Mouse (Mus musculus) midbrain, embryonic 11.5 days (tissue): ENCODE results near the gene Sfxn5. TPM values are rescaled to one million over a fixed set of nuclear protein-coding genes. Genes with fewer than 3 reads are reported as not detected.
A peak's percentile ranks its signal among the peaks of the same experiment; 100 is the strongest.

ENCODE experiments used
- ATAC-seq: fragments of 200-750 bp; cut with Nextera tagmentation; 2 replicates; pipeline ENCODE4 v1.8.0; 2017; ENCODE audit warnings: moderate TSS enrichment, moderate library complexity; ENCODE audit not compliant: low FRiP score
- DNase-seq: peaks from one replicate; pipeline ENCODE4 v3.0.0; 2015; ENCODE audit warnings: low spot score; ENCODE audit errors: missing footprints
- H3K27ac ChIP-seq: fragments of 300-500 bp; sonication (generic); 2 replicates; pipeline ENCODE4 v1.5.1; 2014; ENCODE audit warnings: low read depth, low read length
- H3K27me3 ChIP-seq: fragments of 300-500 bp; sonication (generic); 2 replicates; pipeline ENCODE4 v1.6.1; 2014; ENCODE audit warnings: mild to moderate bottlenecking, low read length, moderate library complexity, mixed read lengths; ENCODE audit not compliant: control insufficient read depth, insufficient read depth
- H3K36me3 ChIP-seq: fragments of 300-500 bp; sonication (generic); 2 replicates; pipeline ENCODE4 v1.6.1; 2014; ENCODE audit warnings: mild to moderate bottlenecking, low read length, moderate library complexity, mixed read lengths; ENCODE audit not compliant: control insufficient read depth, insufficient read depth
- H3K4me1 ChIP-seq: fragments of 300-500 bp; sonication (generic); 2 replicates; pipeline ENCODE4 v1.6.1; 2014; ENCODE audit warnings: low read length; ENCODE audit not compliant: control insufficient read depth, insufficient read depth
- H3K4me2 ChIP-seq: fragments of 300-500 bp; sonication (generic); 2 replicates; pipeline ENCODE4 v1.6.1; 2014; ENCODE audit warnings: mild to moderate bottlenecking, moderate library complexity
- H3K4me3 ChIP-seq: fragments of 300-500 bp; sonication (generic); 2 replicates; pipeline ENCODE4 v1.5.1; 2014; ENCODE audit warnings: low read depth, low read length
- H3K9ac ChIP-seq: fragments of 300-500 bp; sonication (generic); 2 replicates; pipeline ENCODE4 v1.6.1; 2014; ENCODE audit warnings: low read length
- H3K9me3 ChIP-seq: fragments of 300-500 bp; sonication (generic); 2 replicates; pipeline ENCODE4 v1.6.1; 2016; ENCODE audit warnings: low read length; ENCODE audit not compliant: control insufficient read depth
- WGBS: fragments of 180-500 bp; shearing (Covaris S2); extraction: QIAGEN DNeasy Blood & Tissue Kit; methylation state at CpG from one replicate; pipeline ENCODE4 v1.1.7; 2014; 5-methylcytosine and 5-hydroxymethylcytosine counted together
- polyA plus RNA-seq: library from polyadenylated mRNA; unstranded; fragments of >200 nt; fragmentation: Nextera tagmentation; extraction: Ambion mirVana; gene quantifications from 2 replicates; pipeline ENCODE4 v1.2.1, GENCODE M21; 2014

Sfxn5 gene
- polyA plus RNA-seq, 1 experiment from 2014 or later: 6.2 TPM

DNA sequence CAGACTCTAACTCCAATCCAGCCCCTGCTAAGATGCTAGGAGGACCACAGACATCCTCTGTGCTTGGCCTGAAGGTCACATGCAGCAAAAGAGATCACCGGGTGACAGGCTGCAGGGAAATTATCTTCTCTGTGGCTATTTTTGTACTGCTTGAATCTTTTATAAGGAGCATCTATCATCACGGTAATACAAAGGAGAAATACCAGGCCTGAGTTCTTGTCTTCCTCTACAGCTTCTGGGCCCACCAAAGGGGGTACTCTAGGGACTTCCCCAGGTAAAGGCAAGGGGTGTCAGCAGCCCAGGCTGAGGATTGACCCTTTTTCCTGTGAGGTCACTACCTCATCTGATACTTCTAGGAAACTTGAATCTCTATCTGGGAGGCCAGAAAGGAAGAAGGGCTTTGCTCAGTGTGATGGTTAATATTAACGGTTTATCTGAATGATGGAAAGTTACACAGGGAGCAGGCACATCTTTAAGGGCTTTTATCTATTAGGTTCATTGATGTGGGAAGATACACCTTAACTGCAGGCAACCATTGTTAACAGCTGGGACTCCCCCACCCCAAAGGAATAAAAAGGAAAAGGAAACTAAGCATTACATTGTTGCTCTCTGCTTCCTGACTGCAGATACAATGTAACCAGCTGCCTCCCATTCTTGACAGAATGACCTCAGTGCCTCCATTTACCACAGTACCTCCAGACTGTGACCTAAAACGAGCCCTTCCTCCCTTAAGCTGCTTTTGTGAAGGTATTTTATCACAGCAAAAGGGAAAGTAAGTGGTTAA lies 23.7 kb upstream of the Sfxn5 start:
- Histone ChIP-seq H3K9ac (no peak overlapping the region), H3K4me3 (no peak overlapping the region), H3K4me2 (no peak overlapping the region), H3K9me3 (no peaks in the 10 kb centered on the region), H3K36me3 (no peaks in the 10 kb centered on the region), H3K27me3 (no peaks in the 10 kb centered on the region), H3K27ac (no peak overlapping the region), H3K4me1 (no peaks in the 10 kb centered on the region)
- ATAC-seq (no peak), DNase-seq (peak; percentile 47)
- WGBS: 70% methylated on average over 4 of the region's 4 CpGs

DNA sequence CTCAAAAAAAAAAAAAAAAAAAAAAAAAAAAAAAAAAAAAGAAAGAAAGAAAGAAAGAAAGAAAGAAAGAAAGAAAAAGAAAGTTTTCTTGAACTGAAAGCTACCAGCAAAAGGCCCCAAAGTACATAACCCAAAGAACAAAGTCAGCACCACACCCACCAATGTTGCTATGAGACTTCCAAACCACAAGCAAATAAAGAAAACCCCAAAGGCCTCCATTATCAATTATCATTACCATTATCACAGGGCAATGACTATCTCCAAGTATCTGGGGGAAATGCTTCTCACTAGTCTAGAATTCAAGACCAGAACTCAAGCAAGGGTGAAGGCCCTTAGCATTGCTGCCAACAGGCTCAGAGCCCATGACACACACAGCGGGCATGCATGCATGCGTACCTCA lies 22.5 kb upstream of the Sfxn5 start:
- no peaks in the 10 kb centered on the region for H3K36me3 ChIP-seq
- WGBS: 93% methylated on average over 2 of the region's 2 CpGs
- ATAC-seq (no peak), DNase-seq (no peak)
- no peaks in the 10 kb centered on the region for H3K27me3 ChIP-seq
- no peak overlapping the region for H3K4me2 ChIP-seq
- no peaks in the 10 kb centered on the region for H3K9me3 ChIP-seq
- H3K9ac ChIP-seq: no peak overlapping the region
- H3K4me1 ChIP-seq: no peaks in the 10 kb centered on the region
- no peak overlapping the region for H3K4me3 ChIP-seq
- H3K27ac ChIP-seq: no peak overlapping the region

DNA sequence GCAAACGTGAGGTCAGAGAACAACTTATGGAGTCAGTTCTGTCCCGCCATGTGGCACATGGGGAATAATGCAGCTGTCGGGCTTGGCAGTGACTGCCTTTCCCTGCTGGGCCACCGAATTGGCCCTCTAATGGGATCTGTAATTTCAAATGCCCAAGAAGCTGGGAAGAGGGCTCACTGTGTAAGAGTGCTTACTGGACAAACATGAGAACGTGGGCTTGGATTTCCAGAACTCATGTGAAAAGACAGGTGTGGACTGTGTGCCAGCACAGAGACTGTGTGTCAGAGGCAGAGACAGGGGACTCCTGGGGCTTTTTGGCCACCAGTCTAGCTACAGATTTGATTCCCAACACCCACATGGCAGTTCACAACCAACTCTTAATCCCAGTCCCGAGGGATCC lies 21.5 kb upstream of the Sfxn5 start:
- H3K36me3 ChIP-seq: no peaks in the 10 kb centered on the region
- H3K4me1 ChIP-seq: no peaks in the 10 kb centered on the region
- H3K9me3 ChIP-seq: no peaks in the 10 kb centered on the region
- no peak overlapping the region for H3K9ac ChIP-seq
- no peaks in the 10 kb centered on the region for H3K27me3 ChIP-seq
- no peak overlapping the region for H3K4me2 ChIP-seq
- no peak overlapping the region for H3K4me3 ChIP-seq
- whole genome bisulfite sequencing: 84% methylated on average over 6 of the region's 6 CpGs
- DNase-seq (peak; percentile 37), ATAC-seq (no peak)
- H3K27ac ChIP-seq: no peak overlapping the region

DNA sequence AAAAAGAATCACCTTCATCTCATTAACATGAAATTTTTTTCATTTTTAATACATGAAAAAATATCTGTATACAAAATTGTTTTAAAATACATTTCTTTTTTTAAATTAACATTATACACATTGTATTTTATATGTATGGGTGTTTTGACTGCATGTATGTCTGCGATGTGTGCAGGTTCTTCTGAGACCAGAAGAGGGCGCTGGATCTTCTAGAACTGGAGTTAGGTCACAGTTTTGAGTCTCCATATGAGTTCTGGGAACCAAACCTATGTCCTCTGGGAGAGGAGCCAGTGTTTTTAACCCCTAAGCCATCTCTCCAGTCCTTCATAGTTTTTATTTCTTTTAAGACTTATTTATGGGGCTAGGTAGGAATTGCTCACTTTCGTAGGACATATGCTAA lies 20.5 kb upstream of the Sfxn5 start:
- Histone ChIP-seq H3K4me1 (no peaks in the 10 kb centered on the region), H3K27ac (no peak overlapping the region), H3K4me2 (no peak overlapping the region), H3K9me3 (no peaks in the 10 kb centered on the region), H3K36me3 (no peaks in the 10 kb centered on the region), H3K27me3 (no peaks in the 10 kb centered on the region), H3K9ac (no peak overlapping the region), H3K4me3 (no peak overlapping the region)
- WGBS: 69% methylated on average over 3 of the region's 3 CpGs
- no peak for ATAC-seq
- DNase-seq: no peak

DNA sequence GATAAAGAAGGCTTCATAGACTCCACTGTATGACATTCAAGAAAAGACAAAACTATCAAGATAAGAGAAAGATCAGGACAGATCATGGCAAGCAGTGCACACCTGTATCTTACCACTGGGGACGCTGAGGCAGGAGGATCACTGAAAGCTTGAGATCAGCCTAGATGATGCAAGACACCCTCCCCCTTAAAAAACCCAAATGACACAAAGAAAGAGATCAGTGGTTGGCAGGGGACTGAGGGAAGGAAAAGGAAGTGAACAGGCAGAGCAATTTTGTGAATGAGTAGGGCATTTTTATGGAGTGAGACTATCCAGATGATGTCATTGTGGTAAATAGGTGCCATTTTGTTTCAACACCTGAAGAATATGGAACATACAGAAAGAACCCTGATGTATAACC lies 16.9 kb upstream of the Sfxn5 start:
- Histone ChIP-seq H3K4me3 (no peak overlapping the region), H3K36me3 (0 out of 2 replicates have a peak, but pooled peaks cover 2% of the 10 kb centered on the region), H3K27ac (no peak overlapping the region), H3K27me3 (no peaks in the 10 kb centered on the region), H3K4me1 (no peaks in the 10 kb centered on the region), H3K9me3 (no peaks in the 10 kb centered on the region), H3K9ac (no peak overlapping the region), H3K4me2 (no peak overlapping the region)
- 97% methylated on average over 1 of the region's 1 CpGs for WGBS
- ATAC-seq (no peak), DNase-seq (no peak)

- Histone ChIP-seq H3K27me3 (no peaks in the 10 kb centered on the region), H3K4me3 (no peak overlapping the region), H3K4me1 (no peaks in the 10 kb centered on the region), H3K36me3 (0 out of 2 replicates have a peak, but pooled peaks cover 2% of the 10 kb centered on the region), H3K4me2 (no peak overlapping the region), H3K27ac (no peak overlapping the region), H3K9ac (no peak overlapping the region), H3K9me3 (no peaks in the 10 kb centered on the region)
- ATAC-seq (no peak), DNase-seq (no peak)
- 67% methylated on average over 7 of the region's 7 CpGs for WGBS
Measured at GRCm38 (mm10) chr6:85349246-85349645, 16.0 kb upstream of the Sfxn5 start.

DNA sequence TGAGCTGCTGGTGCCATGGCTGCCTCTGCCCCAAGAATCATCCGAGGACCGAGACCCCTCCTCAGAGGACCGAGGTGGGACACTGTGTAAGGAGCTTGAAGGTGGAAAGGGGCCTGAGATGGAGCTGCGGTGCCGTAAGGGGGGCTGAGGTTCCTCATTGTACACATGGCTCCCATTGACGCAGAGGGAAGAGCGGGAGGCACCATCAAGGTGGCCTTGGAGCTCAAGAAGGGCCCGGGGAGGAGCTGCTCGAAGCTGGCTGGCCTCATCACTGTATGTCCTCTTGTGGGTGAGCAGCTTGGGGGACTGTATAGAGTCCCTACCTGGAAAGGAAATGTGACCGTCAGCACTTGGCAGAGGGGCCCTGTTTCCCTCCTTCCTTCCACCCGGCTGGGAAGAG lies 14.9 kb upstream of the Sfxn5 start:
- Histone ChIP-seq H3K27me3 (no peaks in the 10 kb centered on the region), H3K9me3 (no peaks in the 10 kb centered on the region), H3K4me2 (no peak overlapping the region), H3K9ac (no peak overlapping the region), H3K36me3 (0 out of 2 replicates have a peak, but pooled peaks cover 2% of the 10 kb centered on the region), H3K27ac (no peak overlapping the region), H3K4me1 (no peaks in the 10 kb centered on the region), H3K4me3 (no peak overlapping the region)
- ATAC-seq (no peak), DNase-seq (no peak)
- 93% methylated on average over 11 of the region's 11 CpGs for WGBS

- H3K4me1 ChIP-seq: no peaks in the 10 kb centered on the region
- H3K27me3 ChIP-seq: no peaks in the 10 kb centered on the region
- H3K9ac ChIP-seq: no peak overlapping the region
- H3K27ac ChIP-seq: no peak overlapping the region
- no peak overlapping the region for H3K4me2 ChIP-seq
- 45% methylated on average over 6 of the region's 6 CpGs for WGBS
- ATAC-seq: peak; percentile 78
- H3K4me3 ChIP-seq: no peak overlapping the region
- peak; percentile 97 for DNase-seq
- 0 out of 2 replicates have a peak, but pooled peaks cover 2% of the 10 kb centered on the region for H3K36me3 ChIP-seq
- H3K9me3 ChIP-seq: no peaks in the 10 kb centered on the region
Measured at GRCm38 (mm10) chr6:85346028-85346634, 12.9 kb upstream of the Sfxn5 start.

DNA sequence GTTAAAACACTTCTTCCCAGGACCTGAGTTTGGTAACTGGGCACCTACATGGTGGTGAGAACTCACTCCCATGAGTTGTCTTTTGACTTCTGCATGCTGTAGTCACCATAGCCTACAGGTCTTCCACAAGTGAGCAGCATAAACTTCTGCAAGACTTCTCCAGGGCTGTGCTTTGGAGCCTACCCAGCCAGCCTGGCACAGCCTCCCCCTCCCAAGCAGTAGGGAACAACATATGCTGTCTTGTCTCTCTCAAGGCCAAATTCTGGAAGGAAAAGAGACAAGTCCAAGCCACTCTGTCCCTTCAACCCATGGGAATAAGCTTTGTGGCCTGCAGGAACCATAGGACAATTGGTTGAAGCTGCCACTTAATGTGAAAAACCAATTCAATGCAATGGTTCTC lies 11.7 kb upstream of the Sfxn5 start:
- DNase-seq (no peak), ATAC-seq (no peak)
- no peaks in the 10 kb centered on the region for H3K9me3 ChIP-seq
- no peak overlapping the region for H3K4me3 ChIP-seq
- H3K9ac ChIP-seq: no peak overlapping the region
- H3K27me3 ChIP-seq: no peaks in the 10 kb centered on the region
- H3K36me3 ChIP-seq: 0 out of 2 replicates have a peak, but pooled peaks cover 2% of the 10 kb centered on the region
- H3K4me2 ChIP-seq: no peak overlapping the region
- no peaks in the 10 kb centered on the region for H3K4me1 ChIP-seq
- no peak overlapping the region for H3K27ac ChIP-seq
